Mouse (Mus musculus) midbrain, embryonic 12.5 days (tissue): Measurements from ENCODE around the gene Armcx4. TPM values are rescaled to one million over a fixed set of nuclear protein-coding genes. Genes with fewer than 3 reads are reported as not detected.

Experiments
- polyA plus RNA-seq: library from polyadenylated mRNA; unstranded; fragments of >200 nt; fragmentation: Nextera tagmentation; extraction: Ambion mirVana; gene quantifications from 2 replicates; pipeline ENCODE4 v1.2.1, GENCODE M21; 2016

Armcx4 gene
- polyA plus RNA-seq, 1 experiment from 2014 or later: 7.3 TPM

Other genes with a start within 250 kb of the Armcx4 start
- gene Taf7l, start 210.0 kb upstream of the Armcx4 start, polyA plus RNA-seq: not detected in 2 replicates
- gene Timm8a1, start 144.7 kb upstream of the Armcx4 start, polyA plus RNA-seq: 49.5 and 50.3 TPM in 2 replicates
- 1.1 and 1.2 TPM in 2 replicates for gene Btk, start 102.9 kb upstream of the Armcx4 start, polyA plus RNA-seq
- gene Rpl36a, start 100.9 kb upstream of the Armcx4 start, polyA plus RNA-seq: 229 and 268 TPM in 2 replicates
- 4.5 TPM in 2 replicates for gene Gla, start 85.4 kb upstream of the Armcx4 start, polyA plus RNA-seq
- gene Hnrnph2, start 85.3 kb upstream of the Armcx4 start, polyA plus RNA-seq: 186 and 202 TPM in 2 replicates
- 67.1 and 68.8 TPM in 2 replicates for gene Armcx1, start 31.4 kb downstream of the Armcx4 start, polyA plus RNA-seq
- 22.3 and 24.5 TPM in 2 replicates for gene Armcx6, start 64.9 kb downstream of the Armcx4 start, polyA plus RNA-seq
- gene Armcx3, start 70.1 kb downstream of the Armcx4 start, polyA plus RNA-seq: 56.6 and 60.5 TPM in 2 replicates
- gene Armcx2, start 122.7 kb downstream of the Armcx4 start, polyA plus RNA-seq: 85.0 and 89.8 TPM in 2 replicates